Mouse (Mus musculus) neural tube, embryonic 14.5 days (tissue): ENCODE results near the gene Xlr5a. TPM values are rescaled to one million over a fixed set of nuclear protein-coding genes. Genes with fewer than 3 reads are reported as not detected.
"Not testable (repeated sequence)": the region's sequence is repeated elsewhere in the genome, so short reads cannot be mapped to it uniquely, and the experiment has no call there.

Experiments used
- ATAC-seq: fragments of 200-750 bp; cut with Nextera tagmentation; 2 replicates; pipeline ENCODE4 v1.8.0; 2017; ENCODE audit warnings: low read depth, mild to moderate bottlenecking, moderate TSS enrichment, moderate library complexity
- H3K27ac ChIP-seq: fragments of 300-500 bp; sonication (generic); 2 replicates; pipeline ENCODE4 v1.5.1; 2014; ENCODE audit warnings: low read depth, mild to moderate bottlenecking, control low read depth, low read length, moderate library complexity, mixed read lengths
- H3K27me3 ChIP-seq: fragments of 300-500 bp; sonication (generic); 2 replicates; pipeline ENCODE4 v1.6.1; 2014; ENCODE audit warnings: low read length; ENCODE audit not compliant: control insufficient read depth, insufficient read depth
- H3K36me3 ChIP-seq: fragments of 300-500 bp; sonication (generic); 2 replicates; pipeline ENCODE4 v1.6.1; 2014; ENCODE audit warnings: low read length, mixed read lengths; ENCODE audit not compliant: control insufficient read depth, insufficient read depth
- H3K4me1 ChIP-seq: fragments of 300-500 bp; sonication (generic); 2 replicates; pipeline ENCODE4 v1.6.1; 2014; ENCODE audit warnings: low read length; ENCODE audit not compliant: control insufficient read depth, insufficient read depth
- H3K4me2 ChIP-seq: fragments of 300-500 bp; sonication (generic); 2 replicates; pipeline ENCODE4 v1.6.1; 2014; ENCODE audit warnings: mild to moderate bottlenecking, low read depth, low read length, control low read depth
- H3K4me3 ChIP-seq: fragments of 300-500 bp; sonication (generic); 2 replicates; pipeline ENCODE4 v1.5.1; 2014; ENCODE audit warnings: low read depth, low read length, control low read depth, mixed read lengths
- H3K9ac ChIP-seq: fragments of 300-500 bp; sonication (generic); replicated peaks from 2 replicates; pipeline ENCODE4 v1.6.1; 2014; ENCODE audit warnings: low read depth, mild to moderate bottlenecking, control low read depth, low read length, mixed read lengths
- H3K9me3 ChIP-seq: fragments of 300-500 bp; sonication (generic); 2 replicates; pipeline ENCODE4 v1.6.1; 2016; ENCODE audit warnings: low read length; ENCODE audit not compliant: control insufficient read depth
- WGBS: fragments of 180-500 bp; shearing (Covaris S2); extraction: QIAGEN DNeasy Blood & Tissue Kit; methylation state at CpG from one replicate; pipeline ENCODE4 v1.1.7; 2014; 5-methylcytosine and 5-hydroxymethylcytosine counted together
- polyA plus RNA-seq: library from polyadenylated mRNA; unstranded; fragments of >200 nt; fragmentation: Nextera tagmentation; extraction: Ambion mirVana; gene quantifications from 2 replicates; pipeline ENCODE4 v1.2.1, GENCODE M21; 2014

Xlr5a gene
- polyA plus RNA-seq, 1 experiment from 2014 or later: not detected

DNA sequence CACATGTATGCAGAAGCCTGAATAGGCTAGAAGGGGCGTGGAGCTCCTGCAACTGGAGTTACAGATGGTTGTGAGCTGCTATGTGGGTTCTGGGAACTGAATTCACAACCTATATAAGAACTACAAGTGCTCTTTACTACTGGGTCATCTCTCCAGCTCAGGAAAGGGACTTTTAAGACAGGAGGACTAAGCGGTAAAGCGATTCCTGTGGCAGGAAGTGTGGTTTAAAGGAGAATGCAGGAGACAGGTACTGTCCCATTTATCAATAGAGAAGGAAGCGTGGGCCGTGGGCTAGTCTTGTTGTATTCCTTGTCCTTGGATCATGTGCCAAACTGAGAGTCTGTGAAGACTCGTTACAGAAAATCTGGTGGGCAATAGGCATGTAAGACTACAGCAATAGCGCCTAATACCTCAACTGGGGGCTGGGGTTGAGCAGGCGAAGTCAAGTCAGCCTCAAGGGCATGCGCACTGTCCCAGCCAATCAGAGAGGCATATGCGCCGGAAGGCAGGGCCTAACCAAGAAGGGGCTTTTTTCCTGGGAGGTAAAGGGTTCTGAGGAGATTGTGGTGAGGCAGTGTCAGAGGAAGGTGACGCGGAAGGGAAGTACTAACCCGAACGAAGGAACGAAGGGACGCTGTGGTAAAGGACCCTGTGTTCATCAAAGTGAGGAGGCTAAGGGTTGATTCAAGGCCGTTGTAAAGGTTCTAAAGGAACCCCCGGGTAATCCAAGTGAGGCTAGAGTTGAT, 78.8 kb downstream of the Xlr5a start, which contains the start of gene Xlr4b:
Xlr4b (plus strand) TSS at position 515 of the 746 bp plus-strand sequence.
- not testable (repeated sequence) for ATAC-seq, H3K27ac ChIP-seq
- 81% methylated on average over 9 of the region's 19 CpGs for WGBS

DNA sequence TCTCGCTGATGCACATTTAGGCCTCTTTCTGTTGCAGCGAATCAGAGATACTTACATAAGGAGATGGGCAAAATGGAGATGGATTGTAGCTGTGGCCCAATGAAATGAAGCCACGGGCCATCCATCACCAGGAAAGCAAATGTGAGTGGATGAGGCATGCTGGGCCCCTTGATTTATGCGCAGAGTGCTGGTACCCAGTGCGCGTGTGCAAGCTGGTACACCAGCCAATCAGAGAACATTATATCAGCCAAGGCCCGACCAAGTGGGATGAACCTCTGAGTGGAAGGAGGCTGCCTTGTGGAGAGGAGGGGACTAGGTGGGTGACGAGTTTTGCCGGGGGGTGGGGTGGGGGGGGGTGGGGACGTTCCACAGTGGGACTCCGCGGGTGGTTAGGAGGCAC, 100.8 kb downstream of the Xlr5a start, which contains the start of gene Xlr3b:
Xlr3b (plus strand) TSS at position 274 of the 400 bp plus-strand sequence.
- not testable (repeated sequence) for H3K4me3 ChIP-seq, H3K27me3 ChIP-seq, H3K27ac ChIP-seq, H3K4me2 ChIP-seq, H3K9ac ChIP-seq, H3K9me3 ChIP-seq, H3K4me1 ChIP-seq, H3K36me3 ChIP-seq
- peak; percentile 70 for ATAC-seq
- WGBS: 72% methylated on average over 9 of the region's 12 CpGs

More for the DNA sequence above, 78.8 kb downstream of the Xlr5a start, which contains the start of gene Xlr4b:
- not testable (repeated sequence) for H3K4me2 ChIP-seq, H3K4me1 ChIP-seq, H3K27me3 ChIP-seq, H3K36me3 ChIP-seq, H3K4me3 ChIP-seq, H3K9ac ChIP-seq, H3K9me3 ChIP-seq

DNA sequence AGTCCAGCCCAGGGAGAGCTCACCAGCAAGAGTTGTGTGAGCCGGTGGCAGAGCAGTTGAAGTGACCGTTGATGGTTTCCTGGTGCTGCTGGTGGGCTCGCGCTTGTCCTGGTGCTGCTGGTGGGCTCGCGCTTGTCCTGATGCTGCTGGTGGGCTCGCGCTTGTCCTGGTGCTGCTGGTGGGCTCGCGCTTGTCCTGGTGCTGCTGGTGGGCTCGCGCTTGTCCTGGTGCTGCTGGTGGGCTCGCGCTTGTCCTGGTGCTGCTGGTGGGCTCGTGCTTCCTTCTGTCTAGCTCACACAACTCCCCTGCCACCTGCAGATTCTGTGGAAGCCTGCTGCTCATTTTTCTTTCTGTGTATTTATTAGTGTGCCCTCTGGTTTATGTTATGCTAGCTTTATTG, 115.9 kb downstream of the Xlr5a start, which contains the start of gene Spin2d:
Spin2d (minus strand) TSS at position 101 of the 400 bp plus-strand sequence.
- not testable (repeated sequence) for H3K27me3 ChIP-seq, H3K4me1 ChIP-seq, H3K27ac ChIP-seq, H3K4me2 ChIP-seq, ATAC-seq, H3K9ac ChIP-seq, H3K4me3 ChIP-seq, H3K9me3 ChIP-seq, H3K36me3 ChIP-seq
- WGBS: 84% methylated on average over 5 of the region's 15 CpGs

DNA sequence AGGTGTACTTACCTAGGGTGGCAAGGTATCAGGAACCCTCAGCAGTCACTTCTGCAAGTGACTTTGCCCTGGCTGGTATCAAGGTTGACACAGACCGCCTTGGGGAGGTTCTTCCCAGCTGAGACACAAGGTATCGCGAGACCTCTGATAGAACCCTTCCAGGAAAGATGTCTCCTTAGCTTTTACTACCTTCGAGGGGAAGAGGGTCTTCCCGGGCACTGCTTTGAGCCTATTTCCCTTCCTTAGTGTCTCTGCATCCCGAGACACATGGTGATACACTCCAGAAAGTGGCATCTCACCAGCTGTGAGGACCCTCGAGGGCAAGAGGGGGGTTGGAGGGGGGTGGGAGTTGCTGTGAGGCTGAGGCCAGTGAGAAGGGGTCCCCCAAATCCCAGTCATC, 143.4 kb downstream of the Xlr5a start, which contains the start of gene DXBay18:
DXBay18 (minus strand) TSS at position 101 of the 400 bp plus-strand sequence.
- H3K9me3 ChIP-seq, H3K9ac ChIP-seq, H3K4me1 ChIP-seq, H3K27me3 ChIP-seq, H3K4me2 ChIP-seq, H3K36me3 ChIP-seq, H3K27ac ChIP-seq, H3K4me3 ChIP-seq, ATAC-seq: not testable (repeated sequence)
- no CpG with 5 or more reads among the region's 7 CpGs for WGBS

- H3K36me3 ChIP-seq, H3K4me3 ChIP-seq, H3K4me1 ChIP-seq, H3K9me3 ChIP-seq, H3K27me3 ChIP-seq, ATAC-seq, H3K27ac ChIP-seq, H3K4me2 ChIP-seq, H3K9ac ChIP-seq: not testable (repeated sequence)
- WGBS: no CpG with 5 or more reads among the region's 20 CpGs
Measured at GRCm38 (mm10) chrX:73148496-73148895, 144.3 kb downstream of the Xlr5a start, which contains the start of gene Xlr5b. Xlr5b (plus strand) TSS chrX:73148796.

DNA sequence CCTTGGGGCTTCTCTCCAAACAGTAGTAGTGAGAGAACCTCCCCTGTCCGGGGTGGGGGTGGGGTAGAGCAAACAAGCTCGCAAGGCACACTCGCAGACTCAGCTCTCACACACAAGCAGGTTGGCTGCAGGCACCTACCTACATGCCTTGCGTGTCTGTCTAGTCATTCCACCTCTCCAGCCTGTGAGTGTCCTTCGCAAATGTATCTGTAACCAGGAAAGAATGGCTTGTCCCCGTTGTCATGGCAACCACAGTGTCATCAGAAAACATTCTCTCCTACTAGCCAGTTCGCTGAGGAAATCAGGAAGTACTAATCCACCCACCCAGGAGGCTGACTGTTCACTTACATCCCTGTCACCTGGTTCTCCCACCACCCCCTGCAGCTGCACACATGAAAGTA, 149.6 kb downstream of the Xlr5a start:
- not testable (repeated sequence) for H3K4me2 ChIP-seq, H3K36me3 ChIP-seq, H3K9ac ChIP-seq, H3K27me3 ChIP-seq, H3K9me3 ChIP-seq, H3K27ac ChIP-seq, H3K4me1 ChIP-seq, H3K4me3 ChIP-seq
- ATAC-seq: peak; percentile 77
- WGBS: no CpG with 5 or more reads among the region's 7 CpGs

DNA sequence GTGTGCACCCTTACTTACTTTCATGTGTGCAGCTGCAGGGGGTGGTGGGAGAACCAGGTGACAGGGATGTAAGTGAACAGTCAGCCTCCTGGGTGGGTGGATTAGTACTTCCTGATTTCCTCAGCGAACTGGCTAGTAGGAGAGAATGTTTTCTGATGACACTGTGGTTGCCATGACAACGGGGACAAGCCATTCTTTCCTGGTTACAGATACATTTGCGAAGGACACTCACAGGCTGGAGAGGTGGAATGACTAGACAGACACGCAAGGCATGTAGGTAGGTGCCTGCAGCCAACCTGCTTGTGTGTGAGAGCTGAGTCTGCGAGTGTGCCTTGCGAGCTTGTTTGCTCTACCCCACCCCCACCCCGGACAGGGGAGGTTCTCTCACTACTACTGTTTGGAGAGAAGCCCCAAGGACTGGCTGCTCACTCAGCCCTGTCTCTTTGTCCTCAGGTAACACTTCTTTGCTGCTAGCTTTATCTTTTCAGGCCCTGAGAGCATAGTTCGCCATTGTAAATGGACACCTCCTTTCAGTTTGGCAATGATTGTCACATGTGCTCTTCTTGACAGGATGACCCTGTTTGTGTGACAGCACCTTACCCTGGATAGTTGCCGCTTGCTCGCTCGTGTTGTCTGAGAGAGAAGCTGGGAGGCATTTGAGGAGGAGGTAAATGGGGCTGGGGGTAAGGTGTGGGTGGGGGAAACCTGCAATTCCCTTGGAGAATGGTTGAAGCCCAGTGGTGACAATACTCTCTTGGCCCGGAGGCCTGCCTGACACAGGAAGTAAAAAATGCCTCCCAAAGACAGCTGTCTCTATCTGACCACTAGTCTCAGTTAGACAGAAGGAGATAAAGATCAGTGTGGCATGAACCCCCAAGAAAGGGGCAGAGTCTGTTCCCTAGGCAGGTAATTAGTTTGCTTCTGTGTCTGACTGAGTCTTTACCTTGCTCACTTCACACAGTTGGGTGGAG, 169.6 kb downstream of the Xlr5a start:
- H3K27ac ChIP-seq, H3K9me3 ChIP-seq, H3K4me3 ChIP-seq, H3K4me1 ChIP-seq, H3K4me2 ChIP-seq, H3K27me3 ChIP-seq, H3K9ac ChIP-seq, H3K36me3 ChIP-seq: not testable (repeated sequence)
- peak; percentile 78 for ATAC-seq
- whole genome bisulfite sequencing: no CpG with 5 or more reads among the region's 12 CpGs

DNA sequence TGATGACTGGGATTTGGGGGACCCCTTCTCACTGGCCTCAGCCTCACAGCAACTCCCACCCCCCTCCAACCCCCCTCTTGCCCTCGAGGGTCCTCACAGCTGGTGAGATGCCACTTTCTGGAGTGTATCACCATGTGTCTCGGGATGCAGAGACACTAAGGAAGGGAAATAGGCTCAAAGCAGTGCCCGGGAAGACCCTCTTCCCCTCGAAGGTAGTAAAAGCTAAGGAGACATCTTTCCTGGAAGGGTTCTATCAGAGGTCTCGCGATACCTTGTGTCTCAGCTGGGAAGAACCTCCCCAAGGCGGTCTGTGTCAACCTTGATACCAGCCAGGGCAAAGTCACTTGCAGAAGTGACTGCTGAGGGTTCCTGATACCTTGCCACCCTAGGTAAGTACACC, 176.0 kb downstream of the Xlr5a start, which contains the start of gene Gm14685:
Gm14685 (plus strand) TSS at position 301 of the 400 bp plus-strand sequence.
- not testable (repeated sequence) for H3K27me3 ChIP-seq, H3K9me3 ChIP-seq, H3K4me3 ChIP-seq, H3K27ac ChIP-seq, H3K4me1 ChIP-seq, H3K36me3 ChIP-seq, H3K9ac ChIP-seq, H3K4me2 ChIP-seq, ATAC-seq
- no CpG with 5 or more reads among the region's 7 CpGs for WGBS
